Mouse (Mus musculus): Measurements from ENCODE around the gene Ccnjl. TPM values are rescaled to one million over a fixed set of nuclear protein-coding genes. Genes with fewer than 3 reads are reported as not detected.
A peak's percentile ranks its signal among the peaks of the same experiment; 100 is the strongest.

Ccnjl gene
- polyA plus RNA-seq, 1 experiment from 2014 or later: 6.5 TPM

GRCm38 (mm10) chr11:43566696-43567095 is 38.1 kb downstream of the Ccnjl start:
- Histone ChIP-seq H3K36me3 (ENCODE audit: insufficient read depth, low read length) (no peaks in the 10 kb centered on the region), H3K9me3 (ENCODE audit: low read length) (no peaks in the 10 kb centered on the region), H3K27ac (ENCODE audit: low read length) (no peak overlapping the region), H3K27me3 (replicated peaks; ENCODE audit: insufficient read depth, low read length) (no peaks in the 10 kb centered on the region), H3K4me2 (replicated peaks; ENCODE audit: low read depth, low read length) (no peak overlapping the region), H3K4me3 (ENCODE audit: low read depth, low read length) (no peak overlapping the region), H3K9ac (replicated peaks; ENCODE audit: low read depth) (no peak overlapping the region), H3K4me1 (ENCODE audit: insufficient read depth, low read depth, low read length) (peaks cover 9% of the 10 kb centered on the region; the same call in 1 of the 2 replicates)
- ATAC-seq: no peak
- DNase-seq (ENCODE audit: low spot score): no peak
- WGBS: 66% methylated on average over 5 of the region's 5 CpGs
- TF ChIP-seq EP300 (IDR thresholded peaks at IDR 0.05) (no peak), CTCF (IDR thresholded peaks at IDR 0.05) (no peak)

GRCm38 (mm10) chr11:43568263-43568662 is 39.7 kb downstream of the Ccnjl start:
- peak overlapping the region; percentile 65; the same call in 1 of the 2 replicates for H3K27ac ChIP-seq (ENCODE audit: low read length)

GRCm38 (mm10) chr11:43569188-43569587 is 40.6 kb downstream of the Ccnjl start:
- no peaks in the 10 kb centered on the region for H3K9me3 ChIP-seq (ENCODE audit: low read length)
- peak overlapping the region; percentile 65 for H3K27ac ChIP-seq (ENCODE audit: low read length)
- no peak overlapping the region for H3K9ac ChIP-seq (replicated peaks; ENCODE audit: low read depth)
- H3K27me3 ChIP-seq (replicated peaks; ENCODE audit: insufficient read depth, low read length): no peaks in the 10 kb centered on the region
- 0 out of 2 replicates have a peak, but pooled peaks cover 9% of the 10 kb centered on the region for H3K4me1 ChIP-seq (ENCODE audit: insufficient read depth, low read depth, low read length)
- TF ChIP-seq EP300 (IDR thresholded peaks at IDR 0.05) (no peak), CTCF (IDR thresholded peaks at IDR 0.05) (no peak)
- ATAC-seq (peak; percentile 33), DNase-seq (ENCODE audit: low spot score) (peak; percentile 11)
- H3K36me3 ChIP-seq (ENCODE audit: insufficient read depth, low read length): no peaks in the 10 kb centered on the region
- no peak overlapping the region for H3K4me2 ChIP-seq (replicated peaks; ENCODE audit: low read depth, low read length)
- H3K4me3 ChIP-seq (ENCODE audit: low read depth, low read length): no peak overlapping the region
- 55% methylated on average over 5 of the region's 5 CpGs for WGBS

More at GRCm38 (mm10) chr11:43568263-43568662, 39.7 kb downstream of the Ccnjl start:
- no peak for ATAC-seq
- Histone ChIP-seq H3K9me3 (ENCODE audit: low read length) (no peaks in the 10 kb centered on the region), H3K36me3 (ENCODE audit: insufficient read depth, low read length) (no peaks in the 10 kb centered on the region), H3K4me3 (ENCODE audit: low read depth, low read length) (no peak overlapping the region), H3K27me3 (replicated peaks; ENCODE audit: insufficient read depth, low read length) (no peaks in the 10 kb centered on the region), H3K9ac (replicated peaks; ENCODE audit: low read depth) (no peak overlapping the region), H3K4me1 (ENCODE audit: insufficient read depth, low read depth, low read length) (peaks cover 9% of the 10 kb centered on the region; the same call in 1 of the 2 replicates), H3K4me2 (replicated peaks; ENCODE audit: low read depth, low read length) (no peak overlapping the region)
- DNase-seq (ENCODE audit: low spot score): peak; percentile 43
- 0 out of 2 replicates have a peak, but pooled peaks have one; percentile 18 for TF ChIP-seq EP300 (IDR thresholded peaks at IDR 0.05)
- TF ChIP-seq CTCF (IDR thresholded peaks at IDR 0.05): peak; percentile 77
- 57% methylated on average over 5 of the region's 5 CpGs for WGBS

GRCm38 (mm10) chr11:43569595-43569994 is 41.0 kb downstream of the Ccnjl start:
- 42% methylated on average over 11 of the region's 11 CpGs for WGBS
- no peaks in the 10 kb centered on the region for H3K9me3 ChIP-seq (ENCODE audit: low read length)
- H3K27ac ChIP-seq (ENCODE audit: low read length): peak overlapping the region; percentile 65
- ATAC-seq (peak; percentile 95), DNase-seq (ENCODE audit: low spot score) (peak; percentile 87)
- H3K4me1 ChIP-seq (ENCODE audit: insufficient read depth, low read depth, low read length): 0 out of 2 replicates have a peak, but pooled peaks cover 9% of the 10 kb centered on the region
- no peak overlapping the region for H3K9ac ChIP-seq (replicated peaks; ENCODE audit: low read depth)
- TF ChIP-seq EP300 (IDR thresholded peaks at IDR 0.05) (peak; percentile 97), CTCF (IDR thresholded peaks at IDR 0.05) (no peak)
- no peaks in the 10 kb centered on the region for H3K36me3 ChIP-seq (ENCODE audit: insufficient read depth, low read length)
- no peak overlapping the region for H3K4me3 ChIP-seq (ENCODE audit: low read depth, low read length)
- no peak overlapping the region for H3K4me2 ChIP-seq (replicated peaks; ENCODE audit: low read depth, low read length)
- H3K27me3 ChIP-seq (replicated peaks; ENCODE audit: insufficient read depth, low read length): no peaks in the 10 kb centered on the region

GRCm38 (mm10) chr11:43575061-43575375 is 46.4 kb downstream of the Ccnjl start:
- no peak for DNase-seq (ENCODE audit: low spot score)
- no peak; the same call in 1 of the 2 replicates for ATAC-seq
- no peak overlapping the region for H3K9ac ChIP-seq (replicated peaks; ENCODE audit: low read depth)

GRCm38 (mm10) chr11:43575376-43576151 is 47.0 kb downstream of the Ccnjl start:
- ATAC-seq: peak; percentile 87
- peak; percentile 4; the same call in 1 of the 2 replicates for TF ChIP-seq CTCF (IDR thresholded peaks at IDR 0.05)
- no peak for TF ChIP-seq EP300 (IDR thresholded peaks at IDR 0.05)
- H3K9me3 ChIP-seq (ENCODE audit: low read length): no peaks in the 10 kb centered on the region
- peak overlapping the region; percentile 57 for H3K27ac ChIP-seq (ENCODE audit: low read length)
- no peak overlapping the region for H3K9ac ChIP-seq (replicated peaks; ENCODE audit: low read depth)
- H3K27me3 ChIP-seq (replicated peaks; ENCODE audit: insufficient read depth, low read length): no peaks in the 10 kb centered on the region
- H3K4me1 ChIP-seq (ENCODE audit: insufficient read depth, low read depth, low read length): no peaks in the 10 kb centered on the region
- WGBS: 25% methylated on average over 9 of the region's 9 CpGs
- H3K4me2 ChIP-seq (replicated peaks; ENCODE audit: low read depth, low read length): no peak overlapping the region
- no peak overlapping the region for H3K4me3 ChIP-seq (ENCODE audit: low read depth, low read length)
- peak; percentile 77 for DNase-seq (ENCODE audit: low spot score)
- H3K36me3 ChIP-seq (ENCODE audit: insufficient read depth, low read length): no peaks in the 10 kb centered on the region

More at GRCm38 (mm10) chr11:43575061-43575375, 46.4 kb downstream of the Ccnjl start:
- Histone ChIP-seq H3K4me2 (replicated peaks; ENCODE audit: low read depth, low read length) (no peak overlapping the region), H3K9me3 (ENCODE audit: low read length) (no peaks in the 10 kb centered on the region), H3K27ac (ENCODE audit: low read length) (peak overlapping the region; percentile 38; the same call in 1 of the 2 replicates), H3K27me3 (replicated peaks; ENCODE audit: insufficient read depth, low read length) (no peaks in the 10 kb centered on the region), H3K36me3 (ENCODE audit: insufficient read depth, low read length) (no peaks in the 10 kb centered on the region), H3K4me1 (ENCODE audit: insufficient read depth, low read depth, low read length) (no peaks in the 10 kb centered on the region), H3K4me3 (ENCODE audit: low read depth, low read length) (no peak overlapping the region)
- no peak for TF ChIP-seq CTCF (IDR thresholded peaks at IDR 0.05)
- no peak for TF ChIP-seq EP300 (IDR thresholded peaks at IDR 0.05)
- 14% methylated on average over 3 of the region's 3 CpGs for WGBS
